Mouse (Mus musculus): Measurements from ENCODE around the gene Ssh3.

Gene Ssh3

GRCm38 (mm10) chr19:4244775-4245174, 24.2 kb downstream of the Ssh3 start:
- no peak for DNase-seq (ENCODE audit: low spot score)

GRCm38 (mm10) chr19:4242416-4242815, 26.6 kb downstream of the Ssh3 start:
- DNase-seq (ENCODE audit: low spot score): no peak

- DNase-seq (ENCODE audit: low spot score): peak; percentile 66
Observed at GRCm38 (mm10) chr19:4240247-4240668, 28.7 kb downstream of the Ssh3 start.

GRCm38 (mm10) chr19:4234548-4234947, 34.4 kb downstream of the Ssh3 start:
- DNase-seq (ENCODE audit: low spot score): no peak

- DNase-seq (ENCODE audit: low spot score): no peak
Observed at GRCm38 (mm10) chr19:4232651-4233050, 36.3 kb downstream of the Ssh3 start.

- no peak for DNase-seq (ENCODE audit: low spot score)
Observed at GRCm38 (mm10) chr19:4232186-4232572, 36.8 kb downstream of the Ssh3 start.

GRCm38 (mm10) chr19:4231253-4232185, 37.5 kb downstream of the Ssh3 start, which contains the start of gene Pold4:
TSS of gene Pold4 (plus strand) at chr19:4231899.
- peak; percentile 97 for DNase-seq (ENCODE audit: low spot score)

GRCm38 (mm10) chr19:4230415-4230814, 38.6 kb downstream of the Ssh3 start:
- no peak for DNase-seq (ENCODE audit: low spot score)

- DNase-seq (ENCODE audit: low spot score): no peak
Observed at GRCm38 (mm10) chr19:4229451-4230076, 39.4 kb downstream of the Ssh3 start.

- no peak for DNase-seq (ENCODE audit: low spot score)
Observed at GRCm38 (mm10) chr19:4228891-4229290, 40.1 kb downstream of the Ssh3 start.

GRCm38 (mm10) chr19:4227894-4228678, 40.9 kb downstream of the Ssh3 start:
- peak; percentile 93 for DNase-seq (ENCODE audit: low spot score)

- no peak for DNase-seq (ENCODE audit: low spot score)
Observed at GRCm38 (mm10) chr19:4227446-4227845, 41.5 kb downstream of the Ssh3 start.

GRCm38 (mm10) chr19:4226779-4227178, 42.2 kb downstream of the Ssh3 start:
- no peak for DNase-seq (ENCODE audit: low spot score)

GRCm38 (mm10) chr19:4222165-4222564, 46.8 kb downstream of the Ssh3 start:
- no peak for DNase-seq (ENCODE audit: low spot score)

- no peak for DNase-seq (ENCODE audit: low spot score)
Observed at GRCm38 (mm10) chr19:4220957-4221743, 47.8 kb downstream of the Ssh3 start.

- DNase-seq (ENCODE audit: low spot score): no peak
Observed at GRCm38 (mm10) chr19:4220416-4220815, 48.6 kb downstream of the Ssh3 start.

GRCm38 (mm10) chr19:4219943-4220342, 49.0 kb downstream of the Ssh3 start:
- no peak for DNase-seq (ENCODE audit: low spot score)

GRCm38 (mm10) chr19:4218784-4219183, 50.2 kb downstream of the Ssh3 start:
- no peak for DNase-seq (ENCODE audit: low spot score)

- DNase-seq (ENCODE audit: low spot score): no peak
Observed at GRCm38 (mm10) chr19:4218293-4218692, 50.7 kb downstream of the Ssh3 start.

- DNase-seq (ENCODE audit: low spot score): no peak
Observed at GRCm38 (mm10) chr19:4217855-4218254, 51.1 kb downstream of the Ssh3 start.

GRCm38 (mm10) chr19:4217140-4217539, 51.8 kb downstream of the Ssh3 start:
- DNase-seq (ENCODE audit: low spot score): no peak

Measured in embryo, embryonic 10.5 days (tissue).